Mouse (Mus musculus): ENCODE results near the gene C1qb. TPM values are rescaled to one million over a fixed set of nuclear protein-coding genes. Genes with fewer than 3 reads are reported as not detected.

C1qb gene
- polyA plus RNA-seq, 1 experiment from 2014 or later, result 81.2 TPM

- H3K36me3 ChIP-seq (ENCODE audit: control insufficient read depth, insufficient read depth, low read length), result no peaks in the 10 kb centered on the region
- H3K4me2 ChIP-seq, result no peak within 1 kb of the TSS
- peak within 1 kb of the TSS; percentile 12; the same call in 1 of the 2 replicates for H3K4me3 ChIP-seq (ENCODE audit: low read depth, low read length)
- H3K9ac ChIP-seq (ENCODE audit: low read depth, low read length), result no peak within 1 kb of the TSS
- no peaks in the 10 kb centered on the region for H3K4me1 ChIP-seq (replicated peaks; ENCODE audit: control insufficient read depth, insufficient read depth, low read length)
- ATAC-seq (replicated peaks; ENCODE audit: low FRiP score) (no peak), DNase-seq (ENCODE audit: low spot score) (no peak)
- no peak within 1 kb of the TSS for H3K27ac ChIP-seq (ENCODE audit: low read depth, low read length)
- H3K9me3 ChIP-seq (ENCODE audit: control insufficient read depth, low read length), result no peaks in the 10 kb centered on the region
- WGBS, result 66% methylated on average over 9 of the region's 9 CpGs
- peaks cover 36% of the 10 kb centered on the region for H3K27me3 ChIP-seq (replicated peaks; ENCODE audit: control insufficient read depth, insufficient read depth, low read length)
Observed at GRCm38 (mm10) chr4:136898637-136899036, 12.7 kb upstream of the C1qb start, which contains the start of gene C1qa. Gene C1qa (minus strand): TSS chr4:136898803.

- no peak overlapping the region for H3K4me3 ChIP-seq (ENCODE audit: low read depth, low read length)
- no peak for DNase-seq (ENCODE audit: low spot score)
- H3K27me3 ChIP-seq (replicated peaks; ENCODE audit: control insufficient read depth, insufficient read depth, low read length), result peaks cover 34% of the 10 kb centered on the region
- no peaks in the 10 kb centered on the region for H3K9me3 ChIP-seq (ENCODE audit: control insufficient read depth, low read length)
- no peaks in the 10 kb centered on the region for H3K36me3 ChIP-seq (ENCODE audit: control insufficient read depth, insufficient read depth, low read length)
- no peak overlapping the region for H3K4me2 ChIP-seq
- WGBS, result 62% methylated on average over 9 of the region's 9 CpGs
- H3K4me1 ChIP-seq (replicated peaks; ENCODE audit: control insufficient read depth, insufficient read depth, low read length), result no peaks in the 10 kb centered on the region
- no peak overlapping the region for H3K9ac ChIP-seq (ENCODE audit: low read depth, low read length)
- H3K27ac ChIP-seq (ENCODE audit: low read depth, low read length), result no peak overlapping the region
- ATAC-seq (replicated peaks; ENCODE audit: low FRiP score), result no peak
Observed at GRCm38 (mm10) chr4:136898084-136898598, 12.2 kb upstream of the C1qb start.

- WGBS, result 33% methylated on average over 10 of the region's 10 CpGs
- Histone ChIP-seq H3K27me3 (replicated peaks; ENCODE audit: control insufficient read depth, insufficient read depth, low read length) (peaks cover 27% of the 10 kb centered on the region), H3K4me1 (replicated peaks; ENCODE audit: control insufficient read depth, insufficient read depth, low read length) (no peaks in the 10 kb centered on the region), H3K4me3 (ENCODE audit: low read depth, low read length) (no peak overlapping the region), H3K9me3 (ENCODE audit: control insufficient read depth, low read length) (no peaks in the 10 kb centered on the region), H3K36me3 (ENCODE audit: control insufficient read depth, insufficient read depth, low read length) (no peaks in the 10 kb centered on the region), H3K9ac (ENCODE audit: low read depth, low read length) (no peak overlapping the region), H3K27ac (ENCODE audit: low read depth, low read length) (no peak overlapping the region), H3K4me2 (no peak overlapping the region)
- ATAC-seq (replicated peaks; ENCODE audit: low FRiP score) (no peak), DNase-seq (ENCODE audit: low spot score) (no peak)
Observed at GRCm38 (mm10) chr4:136896461-136896860, 10.5 kb upstream of the C1qb start.

GRCm38 (mm10) chr4:136895861-136896260 lies 9.9 kb upstream of the C1qb start:
- 7% methylated on average over 15 of the region's 15 CpGs for WGBS
- Histone ChIP-seq H3K4me3 (ENCODE audit: low read depth, low read length) (no peak overlapping the region), H3K27ac (ENCODE audit: low read depth, low read length) (no peak overlapping the region), H3K9ac (ENCODE audit: low read depth, low read length) (no peak overlapping the region), H3K9me3 (ENCODE audit: control insufficient read depth, low read length) (no peaks in the 10 kb centered on the region), H3K36me3 (ENCODE audit: control insufficient read depth, insufficient read depth, low read length) (no peaks in the 10 kb centered on the region), H3K4me1 (replicated peaks; ENCODE audit: control insufficient read depth, insufficient read depth, low read length) (no peaks in the 10 kb centered on the region), H3K27me3 (replicated peaks; ENCODE audit: control insufficient read depth, insufficient read depth, low read length) (peaks cover 27% of the 10 kb centered on the region), H3K4me2 (no peak overlapping the region)
- no peak for ATAC-seq (replicated peaks; ENCODE audit: low FRiP score)
- DNase-seq (ENCODE audit: low spot score), result no peak

- Histone ChIP-seq H3K36me3 (ENCODE audit: control insufficient read depth, insufficient read depth, low read length) (no peaks in the 10 kb centered on the region), H3K27me3 (replicated peaks; ENCODE audit: control insufficient read depth, insufficient read depth, low read length) (peaks cover 27% of the 10 kb centered on the region), H3K4me1 (replicated peaks; ENCODE audit: control insufficient read depth, insufficient read depth, low read length) (no peaks in the 10 kb centered on the region), H3K9ac (ENCODE audit: low read depth, low read length) (no peak overlapping the region), H3K9me3 (ENCODE audit: control insufficient read depth, low read length) (no peaks in the 10 kb centered on the region), H3K4me3 (ENCODE audit: low read depth, low read length) (no peak overlapping the region), H3K27ac (ENCODE audit: low read depth, low read length) (no peak overlapping the region), H3K4me2 (no peak overlapping the region)
- ATAC-seq (replicated peaks; ENCODE audit: low FRiP score) (no peak), DNase-seq (ENCODE audit: low spot score) (no peak)
- WGBS, result 65% methylated on average over 4 of the region's 4 CpGs
Observed at GRCm38 (mm10) chr4:136894821-136895220, 8.8 kb upstream of the C1qb start.

- peaks cover 27% of the 10 kb centered on the region for H3K27me3 ChIP-seq (replicated peaks; ENCODE audit: control insufficient read depth, insufficient read depth, low read length)
- no peaks in the 10 kb centered on the region for H3K36me3 ChIP-seq (ENCODE audit: control insufficient read depth, insufficient read depth, low read length)
- no peak overlapping the region for H3K4me3 ChIP-seq (ENCODE audit: low read depth, low read length)
- ATAC-seq (replicated peaks; ENCODE audit: low FRiP score), result no peak
- H3K4me1 ChIP-seq (replicated peaks; ENCODE audit: control insufficient read depth, insufficient read depth, low read length), result no peaks in the 10 kb centered on the region
- 6% methylated on average over 9 of the region's 9 CpGs for WGBS
- H3K27ac ChIP-seq (ENCODE audit: low read depth, low read length), result no peak overlapping the region
- DNase-seq (ENCODE audit: low spot score), result no peak
- no peak overlapping the region for H3K9ac ChIP-seq (ENCODE audit: low read depth, low read length)
- H3K4me2 ChIP-seq, result no peak overlapping the region
- no peaks in the 10 kb centered on the region for H3K9me3 ChIP-seq (ENCODE audit: control insufficient read depth, low read length)
Observed at GRCm38 (mm10) chr4:136893691-136894543, 7.9 kb upstream of the C1qb start.

- WGBS, result 35% methylated on average over 5 of the region's 5 CpGs
- H3K9ac ChIP-seq (ENCODE audit: low read depth, low read length), result no peak within 1 kb of the TSS
- no peak within 1 kb of the TSS for H3K4me3 ChIP-seq (ENCODE audit: low read depth, low read length)
- DNase-seq (ENCODE audit: low spot score) (no peak), ATAC-seq (replicated peaks; ENCODE audit: low FRiP score) (no peak)
- no peaks in the 10 kb centered on the region for H3K36me3 ChIP-seq (ENCODE audit: control insufficient read depth, insufficient read depth, low read length)
- no peak within 1 kb of the TSS for H3K27ac ChIP-seq (ENCODE audit: low read depth, low read length)
- H3K27me3 ChIP-seq (replicated peaks; ENCODE audit: control insufficient read depth, insufficient read depth, low read length), result peaks cover 25% of the 10 kb centered on the region
- no peaks in the 10 kb centered on the region for H3K4me1 ChIP-seq (replicated peaks; ENCODE audit: control insufficient read depth, insufficient read depth, low read length)
- H3K9me3 ChIP-seq (ENCODE audit: control insufficient read depth, low read length), result no peaks in the 10 kb centered on the region
- H3K4me2 ChIP-seq, result no peak within 1 kb of the TSS
Observed at GRCm38 (mm10) chr4:136892811-136893210, 6.8 kb upstream of the C1qb start, which contains the start of gene C1qc. Gene C1qc (minus strand): TSS chr4:136893065.

- WGBS, result 57% methylated on average over 7 of the region's 7 CpGs
Observed at GRCm38 (mm10) chr4:136892371-136892770, 6.4 kb upstream of the C1qb start.

GRCm38 (mm10) chr4:136891115-136891514 lies 5.1 kb upstream of the C1qb start:
- Histone ChIP-seq H3K4me3 (ENCODE audit: low read depth, low read length) (no peak overlapping the region), H3K4me2 (no peak overlapping the region), H3K9ac (ENCODE audit: low read depth, low read length) (no peak overlapping the region), H3K27me3 (replicated peaks; ENCODE audit: control insufficient read depth, insufficient read depth, low read length) (peaks cover 17% of the 10 kb centered on the region), H3K9me3 (ENCODE audit: control insufficient read depth, low read length) (no peaks in the 10 kb centered on the region), H3K4me1 (replicated peaks; ENCODE audit: control insufficient read depth, insufficient read depth, low read length) (no peaks in the 10 kb centered on the region), H3K36me3 (ENCODE audit: control insufficient read depth, insufficient read depth, low read length) (no peaks in the 10 kb centered on the region), H3K27ac (ENCODE audit: low read depth, low read length) (no peak overlapping the region)
- 66% methylated on average over 4 of the region's 4 CpGs for WGBS
- DNase-seq (ENCODE audit: low spot score), result no peak
- no peak for ATAC-seq (replicated peaks; ENCODE audit: low FRiP score)

More at GRCm38 (mm10) chr4:136892371-136892770, 6.4 kb upstream of the C1qb start:
- no peak for ATAC-seq (replicated peaks; ENCODE audit: low FRiP score)
- H3K4me3 ChIP-seq (ENCODE audit: low read depth, low read length), result no peak overlapping the region
- peaks cover 22% of the 10 kb centered on the region for H3K27me3 ChIP-seq (replicated peaks; ENCODE audit: control insufficient read depth, insufficient read depth, low read length)
- no peak overlapping the region for H3K4me2 ChIP-seq
- no peaks in the 10 kb centered on the region for H3K4me1 ChIP-seq (replicated peaks; ENCODE audit: control insufficient read depth, insufficient read depth, low read length)
- no peaks in the 10 kb centered on the region for H3K36me3 ChIP-seq (ENCODE audit: control insufficient read depth, insufficient read depth, low read length)
- no peak overlapping the region for H3K27ac ChIP-seq (ENCODE audit: low read depth, low read length)
- H3K9me3 ChIP-seq (ENCODE audit: control insufficient read depth, low read length), result no peaks in the 10 kb centered on the region
- DNase-seq (ENCODE audit: low spot score), result no peak
- no peak overlapping the region for H3K9ac ChIP-seq (ENCODE audit: low read depth, low read length)

Data from liver, embryonic 11.5 days (tissue).